Mouse (Mus musculus) embryonic facial prominence, embryonic 15.5 days (tissue): ENCODE measurements around the gene Sf3b3. TPM values are rescaled to one million over a fixed set of nuclear protein-coding genes. Genes with fewer than 3 reads are reported as not detected.

Experiments
- ATAC-seq: fragments of 200-750 bp; cut with Nextera tagmentation; 2 replicates; pipeline ENCODE4 v1.8.0; 2017; ENCODE audit warnings: low read depth, moderate TSS enrichment; ENCODE audit not compliant: insufficient number of reproducible peaks, low FRiP score, low TSS enrichment
- H3K27ac ChIP-seq: fragments of 300-500 bp; sonication (generic); replicated peaks from 2 replicates; pipeline ENCODE4 v1.5.1; 2015; ENCODE audit warnings: mild to moderate bottlenecking, inconsistent platforms
- H3K27me3 ChIP-seq: fragments of 300-500 bp; sonication (generic); 2 replicates; pipeline ENCODE4 v1.6.1; 2015; ENCODE audit warnings: inconsistent platforms
- H3K36me3 ChIP-seq: fragments of 300-500 bp; sonication (generic); 2 replicates; pipeline ENCODE4 v1.6.1; 2015; ENCODE audit warnings: mild to moderate bottlenecking, inconsistent platforms
- H3K4me1 ChIP-seq: fragments of 300-500 bp; sonication (generic); 2 replicates; pipeline ENCODE4 v1.6.1; 2015; ENCODE audit warnings: inconsistent platforms
- H3K4me2 ChIP-seq: fragments of 300-500 bp; sonication (generic); replicated peaks from 2 replicates; pipeline ENCODE4 v1.6.1; 2015; ENCODE audit warnings: mild to moderate bottlenecking, inconsistent platforms
- H3K4me3 ChIP-seq: fragments of 300-500 bp; sonication (generic); replicated peaks from 2 replicates; pipeline ENCODE4 v1.5.1; 2015; ENCODE audit warnings: mild to moderate bottlenecking, inconsistent platforms
- H3K9ac ChIP-seq: fragments of 300-500 bp; sonication (generic); 2 replicates; pipeline ENCODE4 v1.6.1; 2015; ENCODE audit warnings: inconsistent platforms
- H3K9me3 ChIP-seq: fragments of 300-500 bp; sonication (generic); replicated peaks from 2 replicates; pipeline ENCODE4 v1.6.1; 2016; ENCODE audit warnings: inconsistent platforms
- WGBS: fragments of 180-500 bp; shearing (Covaris S2); methylation state at CpG from one replicate; pipeline ENCODE4 v1.1.7; 2015; 5-methylcytosine and 5-hydroxymethylcytosine counted together
- polyA plus RNA-seq: library from polyadenylated mRNA; unstranded; fragments of >200 nt; fragmentation: Nextera tagmentation; extraction: Ambion mirVana; gene quantifications from 2 replicates; pipeline ENCODE4 v1.2.1, GENCODE M21; 2015

Sf3b3 gene
- polyA plus RNA-seq, 1 experiment from 2014 or later = 130 TPM

DNA sequence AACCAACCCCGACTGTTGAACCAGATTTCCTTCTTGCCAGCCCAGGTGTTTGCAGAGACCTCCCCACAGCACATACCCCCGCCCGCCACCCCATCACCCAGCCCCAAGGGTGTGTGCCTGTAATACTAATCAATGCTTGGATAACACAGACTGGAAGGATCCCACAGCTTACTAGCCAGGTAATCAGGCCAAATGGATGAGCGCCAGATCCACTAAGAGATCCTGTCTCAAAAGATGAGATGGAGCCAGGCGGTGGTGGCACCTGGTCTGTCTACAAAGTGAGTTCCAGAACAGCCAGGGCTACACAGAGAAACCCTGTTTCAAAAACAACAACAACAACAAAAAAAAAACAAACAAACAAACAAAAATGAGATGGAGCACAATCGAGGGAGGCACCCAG lies 79.3 kb downstream of the Sf3b3 start:
- Histone ChIP-seq H3K4me1 (no peaks in the 10 kb centered on the region), H3K4me3 (no peak overlapping the region), H3K9ac (no peak overlapping the region), H3K36me3 (no peaks in the 10 kb centered on the region), H3K27me3 (no peaks in the 10 kb centered on the region), H3K4me2 (no peak overlapping the region), H3K27ac (no peak overlapping the region), H3K9me3 (no peaks in the 10 kb centered on the region)
- no peak for ATAC-seq
- 82% methylated on average over 6 of the region's 6 CpGs for WGBS

DNA sequence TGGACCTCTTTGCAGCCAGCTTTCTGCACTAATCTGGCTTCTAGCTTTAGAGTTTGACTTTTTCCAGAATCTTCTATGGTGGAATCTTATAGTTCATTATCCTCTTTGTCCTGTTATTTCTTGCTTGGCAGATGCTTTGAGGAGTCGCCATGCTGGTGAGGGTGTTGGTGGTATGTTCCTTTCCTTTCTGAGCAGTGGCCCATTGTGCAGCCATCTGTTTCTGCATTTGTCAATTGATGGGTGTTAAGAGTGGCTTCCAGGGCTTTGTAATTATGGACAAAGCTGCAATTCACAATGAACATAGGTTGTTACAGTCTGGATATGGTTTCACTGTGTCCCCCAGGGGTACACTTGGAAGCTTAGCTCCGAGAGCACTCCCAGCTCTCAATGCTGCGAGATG lies 81.9 kb downstream of the Sf3b3 start:
- H3K36me3 ChIP-seq = no peaks in the 10 kb centered on the region
- H3K4me1 ChIP-seq = peaks cover 5% of the 10 kb centered on the region; the same call in 1 of the 2 replicates
- no peak overlapping the region for H3K9ac ChIP-seq
- H3K27ac ChIP-seq = no peak overlapping the region
- WGBS = 68% methylated on average over 3 of the region's 3 CpGs
- H3K9me3 ChIP-seq = no peaks in the 10 kb centered on the region
- ATAC-seq = no peak
- no peak overlapping the region for H3K4me2 ChIP-seq
- no peak overlapping the region for H3K4me3 ChIP-seq
- no peaks in the 10 kb centered on the region for H3K27me3 ChIP-seq

DNA sequence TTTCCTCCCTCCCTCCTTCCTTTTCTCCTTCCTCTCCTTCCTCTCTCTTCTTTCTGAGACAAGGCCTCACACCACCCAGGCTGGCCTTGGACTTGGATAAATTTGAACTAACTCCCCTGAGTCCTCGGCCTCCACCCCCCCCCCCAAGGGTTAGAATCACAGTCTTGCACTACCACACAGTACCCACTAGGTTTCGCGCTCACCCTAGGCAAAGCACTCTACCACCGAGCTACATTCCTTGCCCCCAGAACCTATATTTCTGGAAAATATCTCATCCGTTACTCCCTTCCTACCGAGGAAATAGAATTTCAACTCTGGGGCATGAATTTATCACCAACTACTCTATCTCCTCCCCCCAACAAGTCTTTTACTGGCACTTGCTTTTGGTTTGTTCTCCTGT lies 84.6 kb downstream of the Sf3b3 start:
- ATAC-seq = no peak
- Histone ChIP-seq H3K4me1 (peaks cover 5% of the 10 kb centered on the region; the same call in 1 of the 2 replicates), H3K9ac (no peak overlapping the region), H3K9me3 (no peaks in the 10 kb centered on the region), H3K27ac (no peak overlapping the region), H3K4me3 (no peak overlapping the region), H3K36me3 (no peaks in the 10 kb centered on the region), H3K27me3 (no peaks in the 10 kb centered on the region), H3K4me2 (no peak overlapping the region)
- WGBS = 52% methylated on average over 6 of the region's 6 CpGs

DNA sequence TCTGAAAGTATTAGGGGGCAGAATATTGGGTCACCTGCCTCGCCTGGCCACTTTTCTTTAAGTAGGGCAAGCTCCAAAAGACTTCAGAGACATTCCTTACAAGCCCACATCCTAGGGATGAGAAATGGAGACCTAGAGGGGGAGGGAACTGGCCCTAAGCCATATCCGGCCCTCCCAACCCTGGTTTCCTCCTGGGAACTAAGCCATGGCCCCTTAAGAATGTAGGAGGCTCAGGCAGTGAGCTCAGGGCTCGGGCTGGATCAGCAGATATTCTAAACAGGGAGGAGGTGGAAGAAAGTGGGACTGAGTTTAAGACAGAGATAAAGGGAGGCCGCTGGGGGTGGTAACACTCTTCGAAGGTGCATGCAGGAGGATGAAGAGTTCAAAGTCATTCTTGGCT lies 85.4 kb downstream of the Sf3b3 start:
- WGBS = 45% methylated on average over 5 of the region's 5 CpGs
- Histone ChIP-seq H3K4me1 (peaks cover 5% of the 10 kb centered on the region; the same call in 1 of the 2 replicates), H3K9ac (no peak overlapping the region), H3K9me3 (no peaks in the 10 kb centered on the region), H3K4me3 (no peak overlapping the region), H3K27ac (no peak overlapping the region), H3K27me3 (no peaks in the 10 kb centered on the region), H3K4me2 (no peak overlapping the region), H3K36me3 (no peaks in the 10 kb centered on the region)
- ATAC-seq = peak; percentile 35; the same call in 1 of the 2 replicates

DNA sequence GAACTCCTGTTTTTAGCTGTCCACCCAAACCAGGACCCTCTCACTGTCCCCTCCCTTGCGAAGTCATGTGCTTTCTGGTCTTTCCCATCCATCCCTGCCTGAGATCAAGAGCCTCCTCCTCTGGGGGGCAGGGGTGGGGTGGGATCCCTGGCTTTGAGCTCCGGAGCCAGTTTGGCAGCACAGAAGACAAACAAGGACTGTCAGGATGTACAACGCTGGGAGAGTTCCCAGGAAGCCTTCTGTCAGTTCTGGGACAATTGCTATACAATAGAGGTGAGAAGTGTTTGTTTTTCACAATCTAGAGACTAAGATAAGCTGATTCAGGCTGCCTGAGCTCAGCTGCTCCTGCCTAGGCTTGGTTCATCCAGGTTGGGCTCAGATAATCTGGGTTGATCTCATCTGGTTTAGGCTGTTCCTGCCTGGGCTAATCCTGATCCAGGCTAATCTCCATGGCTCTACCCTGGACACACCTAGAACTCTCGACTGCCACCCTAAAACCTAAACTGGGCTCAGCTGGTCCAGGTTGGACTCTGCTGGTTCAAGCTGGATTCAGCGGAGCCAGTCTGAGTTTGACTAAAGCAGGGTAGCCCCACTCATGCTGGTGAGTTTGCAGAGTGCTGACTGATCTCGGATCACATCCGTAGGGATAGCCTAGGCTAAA lies 86.2 kb downstream of the Sf3b3 start:
- WGBS = 64% methylated on average over 7 of the region's 7 CpGs
- no peak overlapping the region for H3K4me2 ChIP-seq
- H3K27me3 ChIP-seq = no peaks in the 10 kb centered on the region
- H3K9me3 ChIP-seq = no peaks in the 10 kb centered on the region
- no peak for ATAC-seq
- no peaks in the 10 kb centered on the region for H3K36me3 ChIP-seq
- H3K4me1 ChIP-seq = peaks cover 8% of the 10 kb centered on the region
- H3K4me3 ChIP-seq = no peak overlapping the region
- no peak overlapping the region for H3K27ac ChIP-seq
- H3K9ac ChIP-seq = no peak overlapping the region

Other genes with a start within 250 kb of the Sf3b3 start
- gene Vac14, start 228.2 kb downstream of the Sf3b3 start, polyA plus RNA-seq = 17.5 and 18.6 TPM in 2 replicates
- 13.8 and 15.8 TPM in 2 replicates for gene Mtss1l, start 125.3 kb downstream of the Sf3b3 start, polyA plus RNA-seq
- gene Il34, start 40.9 kb downstream of the Sf3b3 start, polyA plus RNA-seq = 4.9 and 5.3 TPM in 2 replicates
- gene Cog4, start 187 bp downstream of the Sf3b3 start, polyA plus RNA-seq = 76.1 and 79.9 TPM in 2 replicates
- 11.2 and 11.7 TPM in 2 replicates for gene Fuk, start 55.7 kb upstream of the Sf3b3 start, polyA plus RNA-seq
- gene St3gal2, start 73.1 kb upstream of the Sf3b3 start, polyA plus RNA-seq = 32.6 and 34.8 TPM in 2 replicates
- gene Ddx19a, start 151.0 kb upstream of the Sf3b3 start, polyA plus RNA-seq = 13.7 and 15.7 TPM in 2 replicates
- 5.3 and 6.0 TPM in 2 replicates for gene Ddx19b, start 185.0 kb upstream of the Sf3b3 start, polyA plus RNA-seq
- gene Aars, start 186.4 kb upstream of the Sf3b3 start, polyA plus RNA-seq = 46.8 and 58.1 TPM in 2 replicates
- 16.4 and 17.3 TPM in 2 replicates for gene Exosc6, start 209.6 kb upstream of the Sf3b3 start, polyA plus RNA-seq
- 0.09 TPM in 1 of 2 replicates, not detected in the other for gene Clec18a, start 245.6 kb upstream of the Sf3b3 start, polyA plus RNA-seq
- 8.9 and 9.7 TPM in 2 replicates for gene Pdpr, start 247.8 kb upstream of the Sf3b3 start, polyA plus RNA-seq